Mouse (Mus musculus) brain, embryonic 14.5 days (tissue): ENCODE measurements around the gene Aplp2.

ENCODE experiments used
- CTCF ChIP-seq: fragments of 200-500 bp; IDR thresholded peaks from 2 replicates; pipeline ENCODE4 v1.5.1; 2012; ENCODE audit warnings: inconsistent platforms, mild to moderate bottlenecking, moderate library complexity, borderline replicate concordance; ENCODE audit not compliant: insufficient read depth, insufficient read length; ENCODE audit errors: extremely low read depth
- POLR2A ChIP-seq: fragments of 200-500 bp; IDR thresholded peaks from 2 replicates; pipeline ENCODE4 v1.6.1; 2012; ENCODE audit warnings: mild to moderate bottlenecking, inconsistent platforms, borderline replicate concordance; ENCODE audit not compliant: poor library complexity, insufficient read depth, insufficient read length, severe bottlenecking; ENCODE audit errors: extremely low read depth

DNA sequence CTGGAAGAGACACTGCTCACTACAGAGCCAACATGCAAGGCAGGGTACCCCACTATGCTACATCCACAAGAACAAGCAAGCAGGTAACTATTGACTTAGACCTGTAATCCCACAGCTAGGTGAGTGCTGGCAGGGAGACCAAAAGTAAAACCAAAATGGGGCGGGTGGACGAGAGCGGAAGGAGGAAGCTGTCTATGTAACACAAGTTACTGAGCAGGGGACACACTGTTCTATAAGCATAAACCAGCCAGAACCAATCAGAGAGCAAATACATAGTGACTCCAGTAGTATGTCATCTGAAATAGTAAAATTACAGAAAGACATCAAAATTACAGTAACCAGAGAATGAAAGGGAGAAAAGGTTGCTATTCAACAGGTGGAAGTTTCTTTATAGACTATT lies 13.0 kb downstream of the Aplp2 start:
- no peak for TF ChIP-seq POLR2A
- TF ChIP-seq CTCF, result no peak
